Comparison of ENCODE assay signal across 24 mouse cellular contexts in the genomic region with DNA sequence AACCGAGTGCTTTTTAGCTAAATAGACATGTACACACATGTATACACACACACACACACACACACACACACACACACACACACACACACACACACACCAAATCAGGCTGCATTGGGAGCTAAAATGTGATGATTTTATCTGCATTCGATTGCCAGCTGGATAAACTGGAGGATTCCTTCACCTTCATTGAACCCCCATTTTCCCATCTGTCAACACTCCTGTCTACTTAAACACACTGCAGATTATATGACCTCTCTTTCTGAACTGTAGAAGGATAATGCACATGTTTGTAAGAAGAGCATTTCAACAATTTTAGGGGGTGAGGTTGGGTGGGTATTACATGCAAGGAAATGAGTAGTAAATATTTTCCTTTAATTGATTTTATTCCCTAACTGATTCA.
"Had no signal": no experiment of that assay in that cellular context is flagged by ENCODE, and none has a peak within 500 bp of the region (broad histone marks: within the 10 kb centered on the region; RNA-seq: fewer than 3 reads in every experiment).

No protein-coding gene starts in this region.

- H3K4me3 ChIP-seq: kidney, embryonic 15.5 days; limb, embryonic 10.5 days; limb, embryonic 13.5 days; liver, embryonic 12.5 days; liver, embryonic 15.5 days; lung, embryonic 15.5 days; midbrain, embryonic 15.5 days; myocyte; neural tube, embryonic 13.5 days; stomach, embryonic 15.5 days had no signal

- DNase-seq: kidney, adult 8-10 months; kidney, postnatal 10 days; kidney, postnatal 36 days; layer of hippocampus, adult 9-11 months; liver; lung, adult 18-20 months; lung, postnatal 14 days; lung, postnatal 4 days; right cerebral cortex, adult 18-20 months; right cerebral cortex, postnatal 14 days; right cerebral cortex, postnatal 4 days; spleen, adult 18-20 months; thymus, postnatal 25 days had no signal

- H3K9me3 ChIP-seq: kidney, embryonic 15.5 days; limb, embryonic 10.5 days; limb, embryonic 13.5 days; liver, embryonic 12.5 days; liver, embryonic 15.5 days; lung, embryonic 15.5 days; midbrain, embryonic 15.5 days; neural tube, embryonic 13.5 days; stomach, embryonic 15.5 days had no signal

- H3K4me1 ChIP-seq: kidney, embryonic 15.5 days; limb, embryonic 10.5 days; limb, embryonic 13.5 days; liver, embryonic 12.5 days; liver, embryonic 15.5 days; lung, embryonic 15.5 days; midbrain, embryonic 15.5 days; neural tube, embryonic 13.5 days; stomach, embryonic 15.5 days had no signal

- H3K4me2 ChIP-seq: kidney, embryonic 15.5 days; limb, embryonic 13.5 days; liver, embryonic 12.5 days; liver, embryonic 15.5 days; lung, embryonic 15.5 days; midbrain, embryonic 11.5 days; midbrain, embryonic 15.5 days; neural tube, embryonic 13.5 days; stomach, embryonic 15.5 days had no signal

- H3K27me3 ChIP-seq: kidney, embryonic 15.5 days; limb, embryonic 13.5 days; liver, embryonic 12.5 days; liver, embryonic 15.5 days; lung, embryonic 15.5 days; midbrain, embryonic 15.5 days; neural tube, embryonic 13.5 days; stomach, embryonic 15.5 days had no signal

- H3K27ac ChIP-seq: kidney, embryonic 15.5 days; limb, embryonic 10.5 days; limb, embryonic 13.5 days; liver, embryonic 12.5 days; liver, embryonic 15.5 days; lung, embryonic 15.5 days; midbrain, embryonic 15.5 days; neural tube, embryonic 13.5 days; stomach, embryonic 15.5 days had no signal

- ATAC-seq: liver, embryonic 12.5 days; midbrain, embryonic 15.5 days had no signal

- H3K9ac ChIP-seq: kidney, embryonic 15.5 days; limb, embryonic 13.5 days; liver, embryonic 12.5 days; liver, embryonic 15.5 days; lung, embryonic 15.5 days; midbrain, embryonic 15.5 days; neural tube, embryonic 13.5 days; stomach, embryonic 15.5 days had no signal

- H3K36me3 ChIP-seq: kidney, embryonic 15.5 days; limb, embryonic 10.5 days; limb, embryonic 13.5 days; liver, embryonic 12.5 days; liver, embryonic 15.5 days; lung, embryonic 15.5 days; midbrain, embryonic 15.5 days; neural tube, embryonic 13.5 days; stomach, embryonic 15.5 days had no signal
